Mouse (Mus musculus) midbrain, embryonic 16.5 days (tissue): ENCODE measurements around the gene Pecam1. TPM values are rescaled to one million over a fixed set of nuclear protein-coding genes. Genes with fewer than 3 reads are reported as not detected.

Source experiments
- ATAC-seq: fragments of 200-750 bp; cut with Nextera tagmentation; 2 replicates; pipeline ENCODE4 v1.8.0; 2017; ENCODE audit warnings: moderate TSS enrichment
- H3K27ac ChIP-seq: fragments of 300-500 bp; sonication (generic); 2 replicates; pipeline ENCODE4 v1.5.1; 2014; ENCODE audit warnings: mild to moderate bottlenecking, low read length, mixed read lengths
- H3K27me3 ChIP-seq: fragments of 300-500 bp; sonication (generic); 2 replicates; pipeline ENCODE4 v1.6.1; 2014; ENCODE audit warnings: low read depth, low read length, mixed read lengths; ENCODE audit not compliant: control insufficient read depth, insufficient read depth
- H3K36me3 ChIP-seq: fragments of 300-500 bp; sonication (generic); 2 replicates; pipeline ENCODE4 v1.6.1; 2014; ENCODE audit warnings: mild to moderate bottlenecking, low read length, moderate library complexity, mixed read lengths; ENCODE audit not compliant: control insufficient read depth, insufficient read depth
- H3K4me1 ChIP-seq: fragments of 300-500 bp; sonication (generic); 2 replicates; pipeline ENCODE4 v1.6.1; 2014; ENCODE audit warnings: mild to moderate bottlenecking, low read length, mixed read lengths; ENCODE audit not compliant: control insufficient read depth, insufficient read depth
- H3K4me2 ChIP-seq: fragments of 300-500 bp; sonication (generic); 2 replicates; pipeline ENCODE4 v1.6.1; 2014; ENCODE audit warnings: mild to moderate bottlenecking, low read length, mixed read lengths
- H3K4me3 ChIP-seq: fragments of 300-500 bp; sonication (generic); 2 replicates; pipeline ENCODE4 v1.5.1; 2014; ENCODE audit warnings: low read depth, mild to moderate bottlenecking, low read length, moderate library complexity, mixed read lengths
- H3K9ac ChIP-seq: fragments of 300-500 bp; sonication (generic); 2 replicates; pipeline ENCODE4 v1.6.1; 2014; ENCODE audit warnings: low read depth, low read length, mixed read lengths
- H3K9me3 ChIP-seq: fragments of 300-500 bp; sonication (generic); replicated peaks from 2 replicates; pipeline ENCODE4 v1.6.1; 2014; ENCODE audit warnings: mild to moderate bottlenecking, low read length, mixed read lengths; ENCODE audit not compliant: control insufficient read depth, poor library complexity, severe bottlenecking
- WGBS: fragments of 180-500 bp; shearing (Covaris S2); extraction: QIAGEN DNeasy Blood & Tissue Kit; methylation state at CpG from one replicate; pipeline ENCODE4 v1.1.7; 2014; 5-methylcytosine and 5-hydroxymethylcytosine counted together
- polyA plus RNA-seq: library from polyadenylated mRNA; unstranded; fragments of >200 nt; fragmentation: Nextera tagmentation; extraction: Ambion mirVana; gene quantifications from 2 replicates; pipeline ENCODE4 v1.2.1, GENCODE M21; 2015

Gene Pecam1
- polyA plus RNA-seq, 1 experiment from 2014 or later: 14.1 TPM

DNA sequence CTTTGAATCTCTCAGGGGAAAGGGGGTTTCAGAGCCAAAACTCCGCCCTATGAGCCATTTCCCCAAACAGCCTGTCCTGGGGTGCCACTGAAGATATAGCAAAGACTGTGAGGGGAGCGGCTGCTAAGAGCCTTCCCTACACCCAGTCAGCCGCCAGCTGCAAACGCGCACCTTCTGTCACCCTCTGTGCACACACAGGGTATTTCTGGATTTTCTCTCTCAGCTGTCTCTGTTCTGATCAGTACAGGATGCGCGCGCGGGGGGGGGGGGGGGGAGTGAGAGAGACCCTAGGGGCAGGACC, 80.6 kb downstream of the Pecam1 start:
- Histone ChIP-seq H3K4me1 (peaks cover 13% of the 10 kb centered on the region), H3K4me3 (no peak overlapping the region), H3K4me2 (no peak overlapping the region), H3K9me3 (no peaks in the 10 kb centered on the region), H3K9ac (no peak overlapping the region), H3K36me3 (no peaks in the 10 kb centered on the region), H3K27me3 (no peaks in the 10 kb centered on the region), H3K27ac (no peak overlapping the region)
- no peak for ATAC-seq
- 28% methylated on average over 6 of the region's 9 CpGs for WGBS

DNA sequence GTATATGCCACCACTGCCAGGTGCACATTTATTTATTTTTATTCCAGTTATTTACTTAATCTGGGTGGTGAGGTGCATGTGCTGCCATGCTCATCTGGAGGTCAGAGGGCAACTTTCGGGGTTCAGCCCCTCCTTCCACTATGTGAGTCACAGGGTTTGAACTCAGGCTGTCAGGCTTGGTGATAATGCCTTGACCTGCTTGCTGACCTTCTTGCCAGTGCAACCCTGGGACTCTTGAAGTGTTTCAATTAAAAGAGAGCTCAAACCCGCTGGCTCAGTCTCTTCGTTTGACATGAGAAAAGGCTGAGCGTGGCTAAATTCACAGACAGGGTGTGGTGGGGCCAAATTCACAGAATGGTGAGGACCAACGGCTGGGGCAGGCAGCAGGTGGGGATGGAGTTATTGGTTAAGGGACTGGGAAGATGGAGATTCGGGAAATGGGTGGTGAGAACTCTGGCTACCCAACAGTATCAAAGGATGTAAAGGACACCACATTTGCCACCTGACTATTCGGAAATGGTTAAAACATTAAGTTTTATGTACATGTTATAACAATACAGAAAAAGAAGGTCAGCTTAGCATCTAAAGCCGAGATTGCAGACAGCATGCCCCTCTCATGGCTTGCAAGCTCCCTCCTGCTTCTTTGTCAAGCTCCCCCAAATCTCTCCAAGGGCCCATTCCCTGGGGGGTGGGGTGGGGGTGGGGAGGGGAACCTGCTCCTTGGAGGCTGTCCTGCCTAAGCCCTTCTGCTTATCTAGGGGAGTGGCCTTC, 81.1 kb downstream of the Pecam1 start:
- Histone ChIP-seq H3K36me3 (no peaks in the 10 kb centered on the region), H3K27ac (no peak overlapping the region), H3K27me3 (no peaks in the 10 kb centered on the region), H3K4me2 (no peak overlapping the region), H3K9me3 (no peaks in the 10 kb centered on the region), H3K4me1 (peaks cover 8% of the 10 kb centered on the region), H3K4me3 (no peak overlapping the region), H3K9ac (no peak overlapping the region)
- no peak for ATAC-seq
- 21% methylated on average over 8 of the region's 8 CpGs for WGBS

DNA sequence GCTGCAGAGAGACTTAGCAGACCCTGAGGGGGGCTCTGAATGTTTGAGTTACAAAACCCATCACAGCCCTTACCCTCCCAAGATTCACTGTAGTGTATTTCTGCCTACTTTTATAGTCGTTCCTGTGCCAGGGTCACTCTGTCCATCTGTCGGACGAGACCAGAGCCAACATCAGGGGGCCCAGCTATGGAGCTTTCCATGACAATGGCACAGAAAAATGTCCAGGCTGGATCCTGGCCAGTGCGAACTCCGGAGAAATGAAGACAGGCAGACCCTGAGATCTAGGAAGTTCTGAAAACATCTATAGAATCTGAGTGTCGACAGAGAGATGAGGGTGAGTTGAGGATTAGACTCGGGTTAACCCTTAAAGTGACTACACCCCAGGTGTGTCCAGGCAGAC, 82.1 kb downstream of the Pecam1 start:
- H3K27ac ChIP-seq: no peak overlapping the region
- no peak for ATAC-seq
- no peaks in the 10 kb centered on the region for H3K27me3 ChIP-seq
- H3K9me3 ChIP-seq: no peaks in the 10 kb centered on the region
- 53% methylated on average over 7 of the region's 7 CpGs for WGBS
- H3K9ac ChIP-seq: no peak overlapping the region
- H3K36me3 ChIP-seq: no peaks in the 10 kb centered on the region
- no peak overlapping the region for H3K4me3 ChIP-seq
- peaks cover 5% of the 10 kb centered on the region for H3K4me1 ChIP-seq
- H3K4me2 ChIP-seq: no peak overlapping the region

DNA sequence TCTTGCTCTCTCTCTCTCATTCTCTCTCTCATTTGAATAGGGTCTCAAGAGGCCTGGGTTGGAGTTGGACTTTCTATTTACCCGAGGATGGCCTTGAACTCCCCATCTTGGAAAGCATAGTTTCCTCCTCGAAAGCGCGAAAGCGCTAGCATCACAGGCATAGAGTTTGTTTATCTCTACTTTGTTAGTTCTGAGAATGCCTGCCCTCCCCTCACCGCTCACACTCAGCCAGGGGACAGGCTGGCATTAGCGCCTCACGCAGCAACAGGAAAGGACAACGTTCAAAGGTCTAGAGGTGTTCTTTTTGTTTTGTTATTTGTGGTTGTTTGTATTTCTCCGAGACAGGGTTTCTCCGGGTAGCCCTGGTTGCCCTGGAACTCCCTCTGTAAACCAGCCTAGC, 82.6 kb downstream of the Pecam1 start:
- 89% methylated on average over 11 of the region's 11 CpGs for WGBS
- peaks cover 5% of the 10 kb centered on the region for H3K4me1 ChIP-seq
- no peak for ATAC-seq
- H3K27me3 ChIP-seq: no peaks in the 10 kb centered on the region
- H3K27ac ChIP-seq: no peak overlapping the region
- no peak overlapping the region for H3K9ac ChIP-seq
- no peaks in the 10 kb centered on the region for H3K36me3 ChIP-seq
- H3K4me2 ChIP-seq: no peak overlapping the region
- no peaks in the 10 kb centered on the region for H3K9me3 ChIP-seq
- no peak overlapping the region for H3K4me3 ChIP-seq

DNA sequence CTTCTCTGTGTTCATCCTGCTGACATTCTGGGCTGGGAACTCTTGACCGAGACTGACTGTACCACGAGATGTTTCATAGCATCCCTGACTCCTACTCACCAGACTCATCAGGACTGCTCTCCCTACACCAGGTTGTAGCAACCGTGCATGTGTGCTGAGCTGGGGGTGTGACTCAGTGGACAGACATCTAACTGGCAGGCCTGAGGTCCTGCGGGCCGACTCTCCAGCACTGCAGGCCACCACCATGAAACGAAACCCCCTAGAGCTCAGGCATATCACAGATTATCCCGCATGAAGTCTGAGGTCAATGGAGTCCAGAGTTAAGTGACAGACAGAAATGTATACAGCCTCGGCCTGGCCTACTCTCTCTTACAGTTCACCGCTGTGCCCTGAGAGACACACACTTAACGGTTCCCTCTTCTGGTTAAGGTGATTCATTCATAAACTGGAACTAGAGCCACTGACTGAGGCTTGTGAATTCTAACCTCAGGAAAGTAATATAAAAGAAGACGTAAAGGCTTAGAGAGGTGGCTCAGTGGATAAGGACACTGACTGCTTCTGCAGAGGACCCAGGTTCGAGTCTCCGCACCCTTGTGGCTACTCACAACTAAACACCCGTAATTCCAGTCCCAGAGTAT, 83.8 kb downstream of the Pecam1 start:
- H3K4me3 ChIP-seq: no peak overlapping the region
- WGBS: 85% methylated on average over 14 of the region's 14 CpGs
- H3K4me1 ChIP-seq: peaks cover 5% of the 10 kb centered on the region
- ATAC-seq: no peak
- H3K27me3 ChIP-seq: no peaks in the 10 kb centered on the region
- H3K27ac ChIP-seq: no peak overlapping the region
- no peaks in the 10 kb centered on the region for H3K9me3 ChIP-seq
- H3K36me3 ChIP-seq: no peaks in the 10 kb centered on the region
- H3K4me2 ChIP-seq: no peak overlapping the region
- no peak overlapping the region for H3K9ac ChIP-seq

DNA sequence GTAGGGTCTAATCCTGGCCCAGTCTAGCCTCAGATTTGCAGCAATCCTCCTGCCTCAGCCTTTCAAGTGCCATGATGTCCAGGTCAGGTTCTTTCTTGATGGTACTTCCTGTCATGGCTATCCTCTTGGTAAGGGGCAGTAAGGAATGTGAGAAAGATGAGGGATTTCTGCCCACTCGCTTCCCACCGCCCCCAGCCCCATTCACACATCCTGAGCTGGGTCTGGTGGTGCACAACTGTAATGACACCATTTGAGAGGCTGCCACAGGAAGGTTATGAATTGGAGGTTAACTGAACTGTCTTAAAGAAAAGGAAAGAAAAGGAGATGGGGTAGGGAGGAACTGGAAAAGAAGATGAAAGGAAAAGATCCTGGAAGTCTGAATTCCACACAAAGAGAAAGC, 84.6 kb downstream of the Pecam1 start:
- no peaks in the 10 kb centered on the region for H3K36me3 ChIP-seq
- H3K27ac ChIP-seq: no peak overlapping the region
- ATAC-seq: no peak
- no peak overlapping the region for H3K9ac ChIP-seq
- no peaks in the 10 kb centered on the region for H3K9me3 ChIP-seq
- no peak overlapping the region for H3K4me2 ChIP-seq
- no peaks in the 10 kb centered on the region for H3K27me3 ChIP-seq
- peaks cover 5% of the 10 kb centered on the region for H3K4me1 ChIP-seq
- H3K4me3 ChIP-seq: no peak overlapping the region
- WGBS: 87% methylated on average over 2 of the region's 2 CpGs

DNA sequence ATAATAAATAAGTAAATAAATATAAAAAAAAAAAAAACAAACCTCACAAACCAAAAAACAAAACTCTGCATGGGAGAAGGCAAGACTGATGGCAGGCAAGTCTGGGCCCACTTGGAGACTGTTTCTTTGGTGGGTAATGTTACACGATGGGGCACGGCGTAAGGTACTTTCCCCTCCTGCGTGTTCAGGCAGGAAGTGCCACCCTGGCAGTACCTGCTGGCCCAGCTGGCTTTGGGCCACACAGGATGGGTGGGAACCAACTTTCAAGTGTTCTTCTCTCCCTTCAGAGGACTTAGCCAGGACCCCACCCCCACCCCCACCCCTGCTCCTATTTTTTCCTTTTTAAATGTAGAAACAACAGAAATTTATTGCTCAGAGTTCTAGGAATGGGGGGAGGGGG, 85.1 kb downstream of the Pecam1 start:
- Histone ChIP-seq H3K4me1 (peaks cover 5% of the 10 kb centered on the region), H3K4me3 (no peak overlapping the region), H3K4me2 (no peak overlapping the region), H3K9me3 (no peaks in the 10 kb centered on the region), H3K27ac (no peak overlapping the region), H3K27me3 (no peaks in the 10 kb centered on the region), H3K9ac (no peak overlapping the region), H3K36me3 (no peaks in the 10 kb centered on the region)
- WGBS: 89% methylated on average over 4 of the region's 4 CpGs
- no peak for ATAC-seq

- ATAC-seq: no peak
- Histone ChIP-seq H3K4me1 (peaks cover 2% of the 10 kb centered on the region), H3K27ac (no peak overlapping the region), H3K9me3 (no peaks in the 10 kb centered on the region), H3K36me3 (no peaks in the 10 kb centered on the region), H3K4me2 (no peak overlapping the region), H3K9ac (no peak overlapping the region), H3K27me3 (no peaks in the 10 kb centered on the region), H3K4me3 (no peak overlapping the region)
- WGBS: 70% methylated on average over 8 of the region's 8 CpGs
Observed at GRCm38 (mm10) chr11:106664691-106665090, 85.7 kb downstream of the Pecam1 start.

GRCm38 (mm10) chr11:106663838-106664237, 86.6 kb downstream of the Pecam1 start:
- ATAC-seq: no peak

More at GRCm38 (mm10) chr11:106663838-106664237, 86.6 kb downstream of the Pecam1 start:
- no peaks in the 10 kb centered on the region for H3K36me3 ChIP-seq
- no peak overlapping the region for H3K27ac ChIP-seq
- H3K9ac ChIP-seq: no peak overlapping the region
- no peak overlapping the region for H3K4me2 ChIP-seq
- H3K4me1 ChIP-seq: no peaks in the 10 kb centered on the region; the same call in 1 of the 2 replicates
- 68% methylated on average over 6 of the region's 6 CpGs for WGBS
- no peaks in the 10 kb centered on the region for H3K9me3 ChIP-seq
- H3K27me3 ChIP-seq: no peaks in the 10 kb centered on the region
- no peak overlapping the region for H3K4me3 ChIP-seq
